Mouse (Mus musculus) small intestine, adult 2 months (tissue): ENCODE measurements around the gene Prss8.

Source experiments
- CTCF ChIP-seq: fragments of 200-500 bp; IDR thresholded peaks from 2 replicates; pipeline ENCODE4 v1.5.1; 2012; ENCODE audit warnings: low read depth, mild to moderate bottlenecking, control low read depth, inconsistent platforms, low read length, moderate library complexity, mixed read lengths; ENCODE audit not compliant: insufficient replicate concordance, insufficient read length; ENCODE audit errors: extremely low read depth
- POLR2A ChIP-seq: fragments of 200-500 bp; IDR thresholded peaks from 2 replicates; pipeline ENCODE4 v1.6.1; 2012; ENCODE audit warnings: low read depth, mild to moderate bottlenecking, control low read depth, inconsistent platforms, low read length, moderate library complexity

DNA sequence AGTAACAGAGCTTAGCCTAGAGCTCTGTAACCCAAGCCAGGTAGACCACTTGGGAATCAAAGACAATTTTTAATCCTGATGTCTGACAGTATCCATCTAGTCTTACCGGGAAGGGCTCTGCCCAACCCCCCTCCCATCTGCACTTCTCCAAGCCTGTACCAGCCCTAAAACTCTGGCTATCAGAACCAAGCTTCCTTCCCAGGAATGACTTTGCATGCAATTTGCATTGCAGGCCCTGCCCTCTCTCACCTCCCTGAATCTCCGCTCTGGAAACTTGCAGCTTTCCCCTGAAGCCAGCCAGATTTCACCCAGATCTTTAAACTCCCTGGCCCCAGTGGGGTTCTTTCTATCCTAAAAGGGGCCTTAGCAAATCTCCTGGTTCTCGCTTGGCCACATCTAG is 42.1 kb downstream of the Prss8 start:
- no peak for TF ChIP-seq CTCF
- TF ChIP-seq POLR2A, result no peak
